Mouse (Mus musculus) cortical plate, adult 2 months (tissue): ENCODE results near the gene Olfr1188. TPM values are rescaled to one million over a fixed set of nuclear protein-coding genes. Genes with fewer than 3 reads are reported as not detected.
"Not testable (repeated sequence)": the region's sequence is repeated elsewhere in the genome, so short reads cannot be mapped to it uniquely, and the experiment has no call there.

ENCODE experiments used
- H3K27ac ChIP-seq: fragments of 200-500 bp; 2 replicates; pipeline ENCODE4 v1.5.1; 2012; ENCODE audit warnings: low read length, control low read depth, inconsistent platforms; ENCODE audit not compliant: insufficient read depth
- H3K4me1 ChIP-seq: fragments of 200-500 bp; 2 replicates; pipeline ENCODE4 v1.6.1; 2011; ENCODE audit warnings: low read length; ENCODE audit not compliant: control insufficient read depth, insufficient read depth
- H3K4me3 ChIP-seq: fragments of 200-500 bp; 2 replicates; pipeline ENCODE4 v1.5.1; 2011; ENCODE audit warnings: mild to moderate bottlenecking, low read length, control low read depth; ENCODE audit not compliant: insufficient read depth
- CTCF ChIP-seq: fragments of 200-500 bp; IDR thresholded peaks from 2 replicates; pipeline ENCODE4 v1.5.1; 2011; ENCODE audit warnings: mild to moderate bottlenecking, control low read depth, low read length; ENCODE audit not compliant: insufficient read depth; ENCODE audit errors: extremely low read depth
- POLR2A ChIP-seq: fragments of 200-500 bp; IDR thresholded peaks from 2 replicates; pipeline ENCODE4 v1.6.1; 2011; ENCODE audit warnings: mild to moderate bottlenecking, low read length, control low read depth; ENCODE audit not compliant: insufficient read depth; ENCODE audit errors: extremely low read depth
- polyA plus RNA-seq: library from polyadenylated mRNA; depleted of rRNA; stranded (reverse); fragments of >200 nt; gene quantifications from 2 replicates; pipeline ENCODE4 v1.2.3, GENCODE M21; 2012; rRNA removed

The Olfr1188 gene
- not detected in 2 replicates for polyA plus RNA-seq

- no peak within 1 kb of the TSS for H3K4me3 ChIP-seq
- no peak for TF ChIP-seq POLR2A
- no peak for TF ChIP-seq CTCF
- no peak within 1 kb of the TSS for H3K27ac ChIP-seq
- H3K4me1 ChIP-seq, result no peaks in the 10 kb centered on the region
These were observed at the start of gene Olfr1188 for GRCm38 (mm10) chr2:88556635-88557034. TSS of gene Olfr1188 (plus strand) at chr2:88556935.

DNA sequence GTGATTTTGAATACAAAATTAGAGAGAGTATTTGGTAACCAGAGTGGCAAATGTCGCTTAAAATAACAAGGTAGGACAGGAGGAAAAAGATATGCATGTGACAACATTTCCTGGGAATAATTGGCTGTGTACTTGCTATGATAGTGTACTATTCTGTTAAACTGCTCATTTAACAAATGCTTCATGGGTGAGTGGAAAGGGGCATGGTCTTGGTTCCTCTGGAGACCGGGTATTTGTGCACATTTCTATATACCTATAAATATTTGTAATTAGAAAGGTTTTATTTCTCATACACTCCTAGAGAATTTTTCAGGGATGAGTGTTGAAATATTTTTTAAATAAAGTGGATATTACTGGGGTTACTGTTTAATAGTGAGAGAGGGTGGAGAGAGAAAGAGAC, 38.5 kb upstream of the Olfr1188 start, which contains the start of gene Olfr1186:
Olfr1186 (plus strand) TSS at position 301 of the 400 bp plus-strand sequence.
- Histone ChIP-seq H3K27ac (no peak within 1 kb of the TSS), H3K4me1 (no peaks in the 10 kb centered on the region), H3K4me3 (no peak within 1 kb of the TSS)
- TF ChIP-seq POLR2A (no peak), CTCF (no peak)

- Histone ChIP-seq H3K4me3 (no peak overlapping the region), H3K27ac (no peak overlapping the region), H3K4me1 (no peaks in the 10 kb centered on the region)
- TF ChIP-seq POLR2A (no peak), CTCF (no peak)
These were observed 31.0 kb upstream of the Olfr1188 start for GRCm38 (mm10) chr2:88525720-88526119.

DNA sequence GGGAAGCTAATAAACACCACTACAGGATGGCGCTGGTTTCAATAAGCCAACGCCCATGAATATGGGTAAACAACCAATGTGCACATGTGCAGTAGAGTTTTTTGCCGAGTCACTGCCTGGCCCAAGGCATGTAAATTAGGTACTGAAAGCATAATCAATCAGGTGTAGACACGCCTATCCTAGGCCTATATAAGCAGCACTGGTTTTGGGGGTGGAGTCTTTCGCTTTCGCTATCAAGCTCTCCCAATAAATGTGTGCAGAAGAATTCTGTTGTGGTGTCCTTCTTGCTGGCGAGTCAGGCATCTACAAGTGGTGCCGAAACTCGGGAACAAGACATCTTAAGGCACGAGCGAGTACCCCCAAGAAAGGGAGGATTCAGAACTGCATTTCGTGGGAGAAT, 16.0 kb downstream of the Olfr1188 start:
- H3K27ac ChIP-seq, H3K4me1 ChIP-seq, H3K4me3 ChIP-seq: not testable (repeated sequence)

DNA sequence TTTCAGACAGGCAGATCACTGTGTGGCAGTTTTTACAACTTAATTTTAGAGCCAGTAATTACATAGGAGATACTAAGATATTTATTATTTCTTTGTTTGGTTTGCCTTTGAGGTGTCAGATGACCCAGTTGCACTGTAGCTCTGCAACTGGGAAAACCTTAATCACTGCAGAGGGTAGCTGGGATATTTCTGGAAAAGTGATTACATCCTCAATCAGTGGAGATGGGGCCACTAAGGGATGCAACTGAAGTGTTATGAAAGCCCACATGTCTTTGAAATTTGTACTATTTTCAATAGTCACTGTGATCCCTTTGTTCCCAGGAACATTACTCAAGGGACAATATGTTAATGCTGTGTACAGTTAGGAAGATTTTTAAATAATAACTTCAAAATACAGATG, 29.4 kb downstream of the Olfr1188 start, which contains the start of gene Olfr1189:
Olfr1189 (plus strand) TSS at position 301 of the 400 bp plus-strand sequence.
- TF ChIP-seq POLR2A, result no peak
- no peak for TF ChIP-seq CTCF
- Histone ChIP-seq H3K4me1 (no peaks in the 10 kb centered on the region), H3K4me3 (no peak within 1 kb of the TSS), H3K27ac (no peak within 1 kb of the TSS)

Other genes starting within 250 kb of the Olfr1188 start
- gene Olfr1174-ps, start 241.8 kb upstream of the Olfr1188 start, polyA plus RNA-seq, result not detected in 2 replicates
- gene Olfr1175-ps, start 229.7 kb upstream of the Olfr1188 start, polyA plus RNA-seq, result not detected in 2 replicates
- not detected in 2 replicates for gene Olfr1176, start 220.2 kb upstream of the Olfr1188 start, polyA plus RNA-seq
- gene Olfr1177-ps, start 210.4 kb upstream of the Olfr1188 start, polyA plus RNA-seq, result not detected in 2 replicates
- not detected in 2 replicates for gene Olfr1178, start 169.9 kb upstream of the Olfr1188 start, polyA plus RNA-seq
- gene Olfr1179, start 150.5 kb upstream of the Olfr1188 start, polyA plus RNA-seq, result not detected in 2 replicates
- gene Olfr1180, start 137.8 kb upstream of the Olfr1188 start, polyA plus RNA-seq, result not detected in 2 replicates
- not detected in 2 replicates for gene Olfr1181, start 130.8 kb upstream of the Olfr1188 start, polyA plus RNA-seq
- gene Gm13757, start 107.8 kb upstream of the Olfr1188 start, polyA plus RNA-seq, result not detected in 2 replicates
- not detected in 2 replicates for gene Olfr1183, start 102.1 kb upstream of the Olfr1188 start, polyA plus RNA-seq
- gene Olfr1184, start 73.3 kb upstream of the Olfr1188 start, polyA plus RNA-seq, result not detected in 2 replicates
- not detected in 2 replicates for gene Olfr1185-ps1, start 63.6 kb upstream of the Olfr1188 start, polyA plus RNA-seq
- not detected in 2 replicates for gene Olfr1186, start 38.4 kb upstream of the Olfr1188 start, polyA plus RNA-seq
- not detected in 2 replicates for gene Olfr1189, start 29.5 kb downstream of the Olfr1188 start, polyA plus RNA-seq
- gene Olfr1191-ps1, start 83.6 kb downstream of the Olfr1188 start, polyA plus RNA-seq, result not detected in 2 replicates
- not detected in 2 replicates for gene Olfr1192-ps1, start 91.6 kb downstream of the Olfr1188 start, polyA plus RNA-seq
- not detected in 2 replicates for gene Olfr1193, start 118.7 kb downstream of the Olfr1188 start, polyA plus RNA-seq
- gene Olfr1195, start 132.3 kb downstream of the Olfr1188 start, polyA plus RNA-seq, result not detected in 2 replicates
- not detected in 2 replicates for gene Olfr1196, start 147.7 kb downstream of the Olfr1188 start, polyA plus RNA-seq
- not detected in 2 replicates for gene Olfr1197, start 175.4 kb downstream of the Olfr1188 start, polyA plus RNA-seq
- not detected in 2 replicates for gene Olfr1198, start 194.4 kb downstream of the Olfr1188 start, polyA plus RNA-seq
- not detected in 2 replicates for gene Olfr1199, start 203.5 kb downstream of the Olfr1188 start, polyA plus RNA-seq
- gene Olfr1200, start 213.6 kb downstream of the Olfr1188 start, polyA plus RNA-seq, result not detected in 2 replicates
- not detected in 2 replicates for gene Olfr1201, start 236.1 kb downstream of the Olfr1188 start, polyA plus RNA-seq